Mouse (Mus musculus) spleen, adult 12 weeks (tissue): Measurements from ENCODE around the gene Rufy1.
A peak's percentile ranks its signal among the peaks of the same experiment; 100 is the strongest.
"Not testable (repeated sequence)": the region's sequence is repeated elsewhere in the genome, so short reads cannot be mapped to it uniquely, and the experiment has no call there.

Experiments
- DNase-seq: peaks from one replicate; pipeline ENCODE4 v3.0.0; 2022; ENCODE audit warnings: low spot score

The Rufy1 gene

GRCm38 (mm10) chr11:50377892-50378684 lies 52.8 kb downstream of the Rufy1 start:
- peak; percentile 78 for DNase-seq

GRCm38 (mm10) chr11:50376911-50377891 lies 53.7 kb downstream of the Rufy1 start, which contains the start of gene Hnrnph1:
Hnrnph1 (plus strand) TSS chr11:50376990.
- DNase-seq, result peak; percentile 99

- DNase-seq, result no peak
Observed at GRCm38 (mm10) chr11:50376156-50376790, 54.7 kb downstream of the Rufy1 start.

GRCm38 (mm10) chr11:50375421-50375820 lies 55.5 kb downstream of the Rufy1 start:
- no peak for DNase-seq

- DNase-seq, result no peak
Observed at GRCm38 (mm10) chr11:50374286-50375015, 56.5 kb downstream of the Rufy1 start.

GRCm38 (mm10) chr11:50373621-50374020 lies 57.3 kb downstream of the Rufy1 start:
- DNase-seq, result no peak

GRCm38 (mm10) chr11:50373086-50373485 lies 57.8 kb downstream of the Rufy1 start:
- DNase-seq, result no peak

GRCm38 (mm10) chr11:50371911-50372310 lies 59.0 kb downstream of the Rufy1 start:
- no peak for DNase-seq

- peak; percentile 42 for DNase-seq
Observed at GRCm38 (mm10) chr11:50371399-50371841, 59.5 kb downstream of the Rufy1 start.

GRCm38 (mm10) chr11:50370969-50371368 lies 60.0 kb downstream of the Rufy1 start:
- no peak for DNase-seq

GRCm38 (mm10) chr11:50369360-50369911 lies 61.5 kb downstream of the Rufy1 start:
- no peak for DNase-seq

GRCm38 (mm10) chr11:50367531-50367930 lies 63.4 kb downstream of the Rufy1 start:
- no peak for DNase-seq

GRCm38 (mm10) chr11:50365322-50365721 lies 65.6 kb downstream of the Rufy1 start:
- DNase-seq, result no peak

- peak; percentile 62 for DNase-seq
Observed at GRCm38 (mm10) chr11:50364548-50364947, 66.4 kb downstream of the Rufy1 start.

- not testable (repeated sequence) for DNase-seq
Observed at GRCm38 (mm10) chr11:50361282-50361681, 69.6 kb downstream of the Rufy1 start.

- DNase-seq, result no peak
Observed at GRCm38 (mm10) chr11:50358950-50359861, 71.7 kb downstream of the Rufy1 start.

GRCm38 (mm10) chr11:50355395-50355794 lies 75.5 kb downstream of the Rufy1 start:
- DNase-seq, result no peak

- DNase-seq, result no peak
Observed at GRCm38 (mm10) chr11:50354851-50355250, 76.1 kb downstream of the Rufy1 start.

- DNase-seq, result no peak
Observed at GRCm38 (mm10) chr11:50354162-50354561, 76.8 kb downstream of the Rufy1 start, which contains the start of gene Cby3. Cby3 (plus strand) TSS chr11:50354462.

GRCm38 (mm10) chr11:50352177-50352576 lies 78.7 kb downstream of the Rufy1 start:
- DNase-seq, result no peak
